Mouse (Mus musculus) heart, embryonic 12.5 days (tissue): ENCODE results near the gene Ildr1. TPM values are rescaled to one million over a fixed set of nuclear protein-coding genes. Genes with fewer than 3 reads are reported as not detected.

Experiments used
- ATAC-seq: fragments of 200-750 bp; cut with Nextera tagmentation; 2 replicates; pipeline ENCODE4 v1.8.0; 2017; ENCODE audit warnings: moderate TSS enrichment, moderate library complexity; ENCODE audit not compliant: insufficient number of reproducible peaks, low FRiP score
- H3K27ac ChIP-seq: fragments of 300-500 bp; sonication (generic); 2 replicates; pipeline ENCODE4 v1.5.1; 2016; ENCODE audit warnings: mild to moderate bottlenecking, moderate library complexity; ENCODE audit not compliant: poor library complexity, severe bottlenecking
- H3K27me3 ChIP-seq: fragments of 300-500 bp; sonication (generic); replicated peaks from 2 replicates; pipeline ENCODE4 v1.6.1; 2016; ENCODE audit warnings: mild to moderate bottlenecking, moderate library complexity
- H3K36me3 ChIP-seq: fragments of 300-500 bp; sonication (generic); 2 replicates; pipeline ENCODE4 v1.6.1; 2016; ENCODE audit warnings: mild to moderate bottlenecking, moderate library complexity
- H3K4me1 ChIP-seq: fragments of 300-500 bp; sonication (generic); replicated peaks from 2 replicates; pipeline ENCODE4 v1.6.1; 2016; ENCODE audit warnings: mild to moderate bottlenecking
- H3K4me2 ChIP-seq: fragments of 300-500 bp; sonication (generic); 2 replicates; pipeline ENCODE4 v1.6.1; 2016; ENCODE audit warnings: mild to moderate bottlenecking, moderate library complexity
- H3K4me3 ChIP-seq: fragments of 300-500 bp; sonication (generic); 2 replicates; pipeline ENCODE4 v1.5.1; 2016; ENCODE audit warnings: mild to moderate bottlenecking
- H3K9ac ChIP-seq: fragments of 300-500 bp; sonication (generic); 2 replicates; pipeline ENCODE4 v1.6.1; 2016; ENCODE audit warnings: mild to moderate bottlenecking, moderate library complexity
- H3K9me3 ChIP-seq: fragments of 300-500 bp; sonication (generic); replicated peaks from 2 replicates; pipeline ENCODE4 v1.6.1; 2016; ENCODE audit warnings: mild to moderate bottlenecking, moderate library complexity
- WGBS: fragments of 180-500 bp; shearing (Covaris S2); methylation state at CpG from one replicate; pipeline ENCODE4 v1.1.7; 2016; 5-methylcytosine and 5-hydroxymethylcytosine counted together
- polyA plus RNA-seq: library from polyadenylated mRNA; unstranded; fragments of >200 nt; fragmentation: Nextera tagmentation; extraction: Ambion mirVana; gene quantifications from 2 replicates; pipeline ENCODE4 v1.2.1, GENCODE M21; 2016

Gene Ildr1
- polyA plus RNA-seq, 1 experiment from 2014 or later = not detected

DNA sequence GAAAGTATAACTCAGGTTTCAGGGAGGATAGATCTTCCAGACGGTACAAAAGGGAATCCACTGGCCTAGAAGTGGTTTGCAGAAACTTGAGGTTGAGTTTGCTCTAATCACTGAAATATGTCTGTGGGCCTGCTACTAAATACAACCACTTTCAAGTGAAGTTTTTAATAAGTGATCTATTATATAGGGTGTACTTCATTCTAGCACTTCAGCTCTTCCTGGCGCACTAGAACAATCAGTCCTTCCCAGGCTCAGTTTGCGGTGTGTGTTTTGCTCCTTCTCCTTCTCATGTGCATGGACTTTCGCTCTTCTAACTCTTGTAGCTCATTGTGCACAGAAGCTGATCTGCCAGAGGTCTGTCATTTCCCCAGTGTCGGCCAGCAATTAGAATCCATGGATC lies 79.2 kb downstream of the Ildr1 start:
- Histone ChIP-seq H3K9ac (no peak overlapping the region), H3K4me3 (no peak overlapping the region), H3K4me1 (no peaks in the 10 kb centered on the region), H3K9me3 (no peaks in the 10 kb centered on the region), H3K36me3 (no peaks in the 10 kb centered on the region), H3K27ac (no peak overlapping the region), H3K27me3 (no peaks in the 10 kb centered on the region), H3K4me2 (no peak overlapping the region)
- no peak for ATAC-seq
- WGBS = 80% methylated on average over 5 of the region's 5 CpGs

GRCm38 (mm10) chr16:36775658-36776057 lies 81.9 kb downstream of the Ildr1 start:
- Histone ChIP-seq H3K4me2 (no peak overlapping the region), H3K27me3 (no peaks in the 10 kb centered on the region)
- WGBS = 83% methylated on average over 6 of the region's 6 CpGs

More at GRCm38 (mm10) chr16:36775658-36776057, 81.9 kb downstream of the Ildr1 start:
- no peak overlapping the region for H3K9ac ChIP-seq
- H3K27ac ChIP-seq = no peak overlapping the region
- no peaks in the 10 kb centered on the region for H3K36me3 ChIP-seq
- ATAC-seq = no peak
- no peaks in the 10 kb centered on the region for H3K4me1 ChIP-seq
- H3K4me3 ChIP-seq = no peak overlapping the region
- H3K9me3 ChIP-seq = no peaks in the 10 kb centered on the region

Other genes with a start within 250 kb of the Ildr1 start
- gene Stfa3, start 238.6 kb upstream of the Ildr1 start, polyA plus RNA-seq = not detected in 2 replicates
- gene Casr, start 131.8 kb upstream of the Ildr1 start, polyA plus RNA-seq = 0.04 and 0.24 TPM in 2 replicates
- gene Cd86, start 27.9 kb upstream of the Ildr1 start, polyA plus RNA-seq = 0.48 and 0.72 TPM in 2 replicates
- 0.92 and 1.4 TPM in 2 replicates for gene Slc15a2, start 91.0 kb downstream of the Ildr1 start, polyA plus RNA-seq
- gene Iqcb1, start 134.4 kb downstream of the Ildr1 start, polyA plus RNA-seq = 33.4 and 34.1 TPM in 2 replicates
- 0.45 and 0.80 TPM in 2 replicates for gene Eaf2, start 181.0 kb downstream of the Ildr1 start, polyA plus RNA-seq
- gene Golgb1, start 181.2 kb downstream of the Ildr1 start, polyA plus RNA-seq = 59.3 and 64.2 TPM in 2 replicates
- gene Hcls1, start 241.0 kb downstream of the Ildr1 start, polyA plus RNA-seq = 4.1 and 4.2 TPM in 2 replicates